Mouse (Mus musculus) urinary bladder, adult 18-20 months (tissue): ENCODE results near the gene Kcnj14.

Experiments
- DNase-seq, 2 experiments: peaks; one replicate each; pipeline ENCODE4 v3.0.0; 2022; ENCODE audit warnings: low spot score in 2 of 2, mixed read lengths in 2 of 2

The Kcnj14 gene

DNA sequence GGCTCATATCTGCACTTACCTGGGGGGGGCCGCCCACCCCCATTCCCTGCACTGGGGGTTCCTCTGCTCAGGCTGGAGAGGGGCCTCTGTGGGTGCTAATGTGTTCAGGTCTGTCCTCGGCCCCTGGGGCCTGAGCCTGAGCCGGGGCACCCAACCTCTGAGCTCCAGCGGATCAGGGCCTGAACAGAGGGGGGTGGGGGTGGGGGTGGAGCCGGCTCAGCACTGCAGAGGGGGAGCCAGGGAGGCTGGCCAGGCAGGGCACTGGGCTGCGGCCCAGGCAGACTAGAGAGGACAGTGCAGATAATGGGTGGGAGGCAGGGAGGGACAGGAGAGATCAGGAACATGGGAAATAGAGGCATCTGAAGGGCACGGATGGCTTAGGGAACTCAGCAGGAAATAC lies at the start of gene Kcnj14:
TSS of gene Kcnj14 (minus strand) at position 185 of the 400 bp plus-strand sequence.
- DNase-seq: no peak

DNA sequence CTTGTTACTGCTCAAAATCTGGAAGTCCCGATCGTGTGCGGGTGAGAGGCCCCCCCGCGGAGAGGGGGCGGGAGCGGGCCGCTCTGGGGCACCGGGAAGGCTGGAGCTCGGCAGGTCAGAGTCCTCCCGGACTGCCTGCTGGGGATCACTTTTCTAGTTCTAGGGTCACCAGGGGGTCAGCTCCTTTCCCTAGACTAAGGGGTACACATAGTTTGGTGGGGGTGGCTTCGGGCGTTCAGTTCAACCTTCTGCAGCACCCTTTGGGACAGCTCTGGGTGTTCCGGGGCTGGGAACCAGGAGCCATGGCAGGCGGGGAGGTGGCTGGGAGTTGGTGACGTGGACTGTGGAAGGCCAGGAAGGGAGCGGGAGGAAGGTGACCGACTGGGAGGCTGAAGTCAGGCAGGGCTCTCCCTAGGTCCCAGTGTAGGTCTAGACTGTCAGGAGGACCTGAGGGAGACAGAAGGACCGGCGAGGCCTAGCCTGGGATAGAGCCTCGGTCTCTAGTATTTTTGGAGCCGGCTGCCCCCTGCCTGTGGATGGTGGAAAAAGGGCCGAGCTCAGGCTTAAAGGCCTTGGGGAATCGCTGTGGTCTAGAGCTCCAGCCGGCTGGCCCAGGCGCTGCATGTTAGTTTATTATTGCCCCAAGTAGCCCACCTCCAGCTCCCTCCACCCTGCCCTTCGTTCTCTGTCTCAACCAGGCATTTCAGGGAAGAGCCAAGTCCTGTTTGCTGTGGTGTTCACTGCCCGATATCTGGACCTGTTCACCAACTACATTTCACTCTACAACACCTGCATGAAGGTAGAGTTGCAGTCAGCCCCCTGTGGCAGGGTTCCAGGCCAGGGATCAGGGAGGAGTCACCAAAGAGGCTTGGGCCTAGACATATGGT lies 48.7 kb upstream of the Kcnj14 start:
- peak; percentile 50 to 77 for DNase-seq

DNA sequence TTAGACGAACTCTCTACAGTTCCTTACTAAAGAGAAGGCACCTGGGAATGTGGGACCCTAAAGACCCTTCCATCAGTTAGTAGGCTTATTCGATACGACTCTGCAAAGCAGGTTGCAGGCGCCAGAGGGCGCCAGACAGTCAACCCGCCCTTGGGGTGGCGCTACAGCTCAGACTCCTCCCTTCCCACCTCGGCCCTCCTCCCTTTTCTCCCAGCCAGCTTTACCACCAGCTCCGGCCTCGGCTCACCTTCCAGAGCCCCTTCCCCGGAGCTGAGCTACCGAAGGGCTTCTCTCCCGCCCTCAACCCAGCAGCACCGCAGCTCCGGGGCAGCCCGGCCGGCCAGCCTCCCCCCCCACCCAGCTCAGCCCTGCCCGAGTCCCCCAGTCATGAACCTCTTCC lies 48.0 kb upstream of the Kcnj14 start, which contains the start of gene Kdelr1:
TSS of gene Kdelr1 (plus strand) at position 149 of the 400 bp plus-strand sequence.
- peak; percentile 78 to 80 for DNase-seq

DNA sequence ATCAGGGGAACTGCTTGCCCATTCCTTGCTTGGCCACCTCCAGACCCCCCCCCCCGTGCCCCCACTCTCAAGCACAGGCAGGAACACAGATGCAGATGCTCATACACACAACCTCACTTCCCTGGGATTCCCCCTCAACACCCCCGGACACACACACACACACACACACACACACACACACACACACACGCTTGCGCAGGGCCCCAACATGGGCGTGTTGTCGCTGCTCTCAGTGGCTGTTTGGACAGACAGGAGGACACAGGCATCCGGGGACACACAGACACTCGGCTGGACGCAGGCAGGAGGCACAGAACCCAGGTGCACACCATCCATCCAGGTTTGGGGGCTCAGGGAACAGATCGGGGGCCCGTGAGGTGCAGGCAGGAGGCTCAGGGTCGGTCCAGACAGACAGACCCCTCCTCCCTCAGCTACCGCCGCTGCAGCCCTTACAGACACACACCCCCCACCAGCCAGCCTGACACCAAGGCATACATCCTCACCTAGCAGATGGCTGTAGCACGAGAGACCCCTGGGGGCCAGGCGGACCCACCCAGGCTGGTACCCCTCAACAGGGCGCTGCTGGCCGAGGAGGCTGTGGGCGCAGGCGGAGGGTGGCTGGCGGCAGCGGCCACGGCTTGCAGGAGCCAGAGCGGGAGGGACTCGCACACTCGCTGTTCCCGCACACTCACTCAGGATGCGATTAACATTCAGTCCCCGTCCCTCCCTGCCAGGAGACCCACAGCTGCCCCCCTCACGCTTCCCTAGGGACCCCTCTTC lies 45.9 kb upstream of the Kcnj14 start:
- no peak for DNase-seq

DNA sequence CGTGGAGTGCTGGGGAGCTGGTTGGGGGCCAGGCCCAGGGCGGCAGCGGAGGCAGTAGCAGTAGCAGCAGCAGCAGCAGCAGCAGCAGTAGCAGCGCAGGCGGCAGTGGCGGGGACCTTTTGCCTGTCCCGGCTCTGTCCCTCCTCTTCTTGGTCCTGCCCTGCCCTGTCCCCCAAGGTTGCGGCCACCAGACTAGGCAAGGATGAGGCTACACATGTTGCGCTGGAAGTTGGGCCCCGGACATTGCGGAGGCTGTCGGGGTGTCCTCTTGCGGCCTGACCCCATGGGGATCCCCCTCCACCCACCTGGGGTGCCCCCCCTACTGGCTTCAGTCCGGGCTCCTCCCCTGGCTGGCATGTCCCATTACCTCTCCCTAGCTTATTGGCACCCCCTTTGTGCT lies 45.2 kb upstream of the Kcnj14 start:
- DNase-seq: no peak

DNA sequence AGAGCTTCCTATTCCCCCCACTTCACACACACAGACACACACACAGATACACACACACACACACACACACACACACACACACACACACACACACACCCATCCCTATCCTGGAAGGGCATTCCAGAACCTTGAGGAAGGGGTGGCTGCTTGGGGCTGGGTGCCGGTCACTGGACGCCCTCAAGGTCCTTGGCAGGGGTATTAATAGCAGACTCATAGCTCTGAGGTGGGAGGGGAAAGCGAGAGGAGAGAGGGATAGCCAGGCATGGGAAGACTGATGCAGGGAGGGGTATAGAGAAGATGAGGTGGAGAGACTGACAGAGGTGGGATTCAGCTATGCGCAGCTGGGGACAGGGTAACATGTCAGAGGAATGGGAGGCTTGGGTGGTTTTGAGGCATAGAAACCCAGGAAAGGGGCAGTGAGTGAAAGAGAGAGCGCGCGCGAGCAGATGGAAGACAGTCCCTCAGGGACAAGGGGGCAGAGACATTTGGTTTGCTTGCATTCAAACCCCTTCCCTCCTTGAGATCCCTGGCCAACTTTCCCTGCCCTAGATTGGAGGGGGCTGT lies 44.6 kb upstream of the Kcnj14 start:
- no peak for DNase-seq

DNA sequence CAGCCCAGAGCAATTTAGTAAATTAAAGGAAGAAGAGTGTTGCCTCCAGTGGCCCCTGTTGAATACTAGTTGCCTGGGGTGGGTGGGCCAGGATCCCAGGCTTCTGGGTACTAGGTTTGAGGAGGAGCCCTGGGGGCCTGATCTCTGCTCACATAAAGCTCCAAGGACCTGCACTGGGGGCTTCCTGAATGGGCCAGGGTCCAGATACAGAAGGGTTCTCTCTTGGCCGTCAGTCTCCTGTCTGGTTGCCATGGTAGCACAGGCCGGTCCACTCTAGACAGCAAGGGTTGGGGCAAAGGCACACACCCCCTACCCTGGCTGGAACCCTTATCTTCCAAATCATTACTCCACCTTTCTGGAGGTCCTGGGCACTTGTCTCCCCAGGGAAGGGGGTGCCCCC lies 43.3 kb upstream of the Kcnj14 start:
- no peak for DNase-seq

DNA sequence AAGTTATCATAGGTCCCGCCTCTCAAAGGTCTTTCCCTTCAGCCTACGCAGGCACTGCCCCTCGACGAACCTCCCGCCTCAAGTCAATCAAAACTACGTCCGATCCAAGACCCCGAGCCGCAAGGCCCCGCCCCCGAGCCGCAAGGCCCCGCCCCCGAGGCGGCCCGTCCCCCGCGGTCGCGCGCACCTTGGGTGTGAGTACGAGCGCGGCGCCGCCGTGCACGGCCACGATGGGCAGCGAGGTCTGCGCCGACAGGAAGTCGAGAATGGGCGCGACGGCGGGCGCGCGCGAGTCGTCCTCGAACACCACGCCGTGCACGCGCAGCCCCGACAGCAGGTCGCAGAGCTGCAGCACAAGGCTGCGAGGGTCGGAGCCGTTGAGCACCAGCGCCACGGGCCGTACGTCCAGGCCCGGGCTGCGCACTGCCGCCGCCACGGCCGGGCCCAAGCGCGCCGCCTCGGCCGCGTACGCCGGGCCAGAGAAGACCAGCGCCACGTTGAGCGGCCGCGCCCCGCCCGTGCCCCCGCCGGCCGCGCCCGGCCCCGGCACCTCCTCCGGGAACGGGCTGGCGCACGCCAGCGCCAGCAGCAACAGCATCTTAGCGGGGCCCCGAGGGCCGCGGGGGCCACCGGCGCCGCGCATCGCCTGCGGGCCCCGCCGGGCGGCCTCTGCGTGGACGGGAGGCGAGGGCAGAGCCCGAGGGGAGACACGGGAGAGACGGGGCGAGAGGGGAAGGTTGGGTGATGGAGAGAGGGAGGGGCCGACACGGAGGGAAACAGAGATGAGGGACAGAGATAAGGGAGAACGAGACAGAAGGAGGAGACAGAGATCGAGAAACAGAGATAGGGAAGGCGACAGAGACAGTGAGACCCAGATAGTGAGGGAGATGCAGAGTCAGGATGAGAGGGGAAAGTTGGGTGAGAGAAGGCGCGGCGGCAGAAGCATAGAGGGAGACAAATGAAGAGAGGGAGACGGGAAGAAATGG lies 41.6 kb upstream of the Kcnj14 start:
- DNase-seq: peak; percentile 88 to 89

DNA sequence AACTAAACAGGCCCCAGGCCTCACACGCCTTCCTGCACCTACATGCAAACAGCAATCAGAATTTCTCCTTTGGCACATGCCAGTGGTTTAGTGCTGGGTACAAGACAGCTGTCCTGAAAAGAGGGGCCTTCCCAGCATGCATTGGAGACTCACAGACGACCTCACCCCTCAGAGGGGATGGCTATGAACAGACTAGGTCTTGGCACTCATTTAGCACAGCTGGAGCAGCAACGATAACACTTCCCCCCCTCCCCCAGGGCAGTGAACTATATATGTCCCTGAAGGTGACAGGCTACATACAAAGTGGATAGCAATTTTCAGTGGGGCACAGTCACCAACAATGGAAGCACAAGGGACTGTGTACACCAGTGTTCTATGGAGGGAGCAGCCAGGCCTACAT lies 39.9 kb upstream of the Kcnj14 start:
- no peak for DNase-seq

DNA sequence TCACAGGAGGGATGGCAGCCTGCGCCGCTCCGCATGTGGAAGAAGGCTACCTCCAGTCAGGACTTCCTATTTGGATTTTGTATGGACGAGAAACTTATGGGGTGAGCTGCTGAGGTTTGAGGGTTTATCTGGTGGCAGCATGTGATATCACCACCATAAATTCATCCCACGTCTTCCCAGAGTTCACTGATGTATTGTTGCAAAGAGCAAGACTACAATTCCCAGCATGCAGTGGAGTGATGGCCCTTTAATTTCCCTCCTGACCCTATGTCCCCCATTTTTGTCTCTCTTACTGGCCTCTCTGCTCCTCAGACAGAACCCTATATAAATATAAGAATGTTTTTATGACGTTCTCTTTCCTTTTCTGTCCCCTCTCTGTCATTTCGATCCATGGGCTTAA lies 38.2 kb upstream of the Kcnj14 start:
- no peak for DNase-seq

DNA sequence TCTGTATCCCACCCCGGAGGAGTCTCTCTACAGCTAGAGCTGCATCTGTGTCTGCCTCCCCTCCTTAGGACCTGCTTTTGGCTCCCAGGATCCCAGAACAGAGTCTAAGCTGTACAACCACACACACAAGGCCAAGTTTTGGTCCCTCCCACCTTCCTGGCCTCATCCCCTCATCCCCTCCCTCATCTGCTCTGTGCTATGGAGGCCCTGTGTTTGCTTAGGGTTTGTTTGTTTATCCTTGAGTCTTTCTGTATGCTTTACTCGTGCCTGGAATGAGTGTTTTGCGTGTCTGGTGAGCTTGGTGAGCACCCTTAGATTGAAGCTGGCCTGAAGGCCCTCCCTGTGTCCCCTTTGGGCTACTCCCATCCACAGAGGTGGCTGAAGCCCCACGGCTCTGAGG lies 34.4 kb upstream of the Kcnj14 start:
- DNase-seq: no peak

DNA sequence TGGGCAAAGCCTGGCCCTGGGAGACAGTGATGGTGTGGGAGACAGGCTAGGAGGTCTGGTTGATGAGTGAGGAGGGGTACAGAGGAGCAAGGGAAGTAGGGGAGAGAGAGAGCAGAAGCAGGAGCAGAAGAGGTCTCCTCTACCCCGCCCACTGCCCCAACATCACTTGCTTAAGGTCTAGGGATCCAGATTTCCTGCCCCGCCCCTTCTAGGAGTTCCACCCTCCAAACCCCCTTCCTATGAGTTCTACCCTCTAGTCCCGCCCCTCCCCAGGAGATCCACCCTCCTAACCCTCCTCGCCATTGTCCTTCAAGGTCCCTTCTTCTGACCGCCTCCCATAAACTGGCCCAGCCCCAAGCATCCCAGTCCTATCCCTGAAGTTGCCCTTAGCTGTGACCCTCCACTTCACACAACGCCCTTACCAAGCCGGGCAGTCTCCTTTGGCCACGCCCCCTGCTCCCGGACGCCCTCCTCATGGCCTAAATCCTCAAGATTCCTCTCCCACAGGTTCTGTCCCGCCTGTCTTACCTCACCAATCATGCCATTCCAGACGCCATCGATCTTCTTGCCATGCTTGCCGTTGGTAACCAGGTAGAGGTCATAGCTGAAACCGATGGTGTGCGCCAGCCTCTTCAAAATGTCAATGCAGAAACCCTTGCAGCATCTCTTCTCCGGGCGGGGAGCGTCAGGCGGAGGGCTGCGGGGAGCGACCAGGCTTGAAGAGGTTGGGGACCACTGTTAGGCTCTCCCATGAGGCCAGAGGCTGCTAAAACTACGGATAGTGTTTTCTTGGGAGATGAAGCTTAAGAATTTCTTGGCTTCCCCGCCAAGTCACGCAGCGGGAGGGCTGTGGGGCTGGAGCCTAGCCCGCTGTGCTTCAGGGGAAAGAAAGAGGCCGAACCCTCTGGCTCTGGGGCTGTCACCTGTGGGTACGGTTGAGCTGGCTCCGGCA lies 32.6 kb upstream of the Kcnj14 start:
- no peak for DNase-seq

DNA sequence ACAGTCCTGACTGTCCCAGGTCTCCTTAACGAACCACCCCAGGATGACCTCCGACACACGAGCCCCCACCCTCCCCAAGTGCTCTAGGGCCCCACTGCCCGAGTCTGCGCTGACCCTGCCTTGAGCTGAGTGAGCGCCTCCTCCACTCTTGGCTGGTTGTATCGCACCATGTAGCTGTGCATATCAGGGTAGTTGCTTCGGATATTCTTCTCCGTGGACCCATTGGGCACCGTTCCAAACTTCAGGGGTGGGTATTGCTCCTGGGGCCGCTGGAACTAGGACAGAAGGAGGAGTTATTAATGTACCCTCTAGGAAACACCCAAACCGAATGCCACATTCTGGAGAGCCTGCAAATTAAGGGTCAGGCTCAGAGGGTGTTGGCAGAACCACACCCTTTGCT lies 28.5 kb upstream of the Kcnj14 start:
- DNase-seq: no peak

DNA sequence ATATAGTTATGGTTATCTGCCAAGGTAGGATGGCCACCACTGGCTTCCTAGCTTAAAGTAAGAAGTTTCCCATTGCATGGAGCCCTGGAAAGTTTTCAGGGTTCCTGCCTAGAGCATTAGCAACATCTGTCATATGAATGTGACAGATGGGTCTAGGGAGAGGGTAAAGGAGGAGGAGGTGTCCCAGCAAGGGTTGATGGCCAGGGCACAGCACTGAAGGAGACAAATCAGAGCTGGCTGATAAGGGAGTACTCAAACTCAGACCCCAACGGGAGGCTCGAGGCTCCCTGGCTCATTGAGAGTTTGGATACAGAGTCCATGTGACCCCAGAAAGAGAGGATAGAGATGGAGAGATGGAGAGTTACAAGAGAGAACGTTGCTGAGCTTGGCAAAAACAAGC lies 26.1 kb upstream of the Kcnj14 start:
- DNase-seq: no peak

DNA sequence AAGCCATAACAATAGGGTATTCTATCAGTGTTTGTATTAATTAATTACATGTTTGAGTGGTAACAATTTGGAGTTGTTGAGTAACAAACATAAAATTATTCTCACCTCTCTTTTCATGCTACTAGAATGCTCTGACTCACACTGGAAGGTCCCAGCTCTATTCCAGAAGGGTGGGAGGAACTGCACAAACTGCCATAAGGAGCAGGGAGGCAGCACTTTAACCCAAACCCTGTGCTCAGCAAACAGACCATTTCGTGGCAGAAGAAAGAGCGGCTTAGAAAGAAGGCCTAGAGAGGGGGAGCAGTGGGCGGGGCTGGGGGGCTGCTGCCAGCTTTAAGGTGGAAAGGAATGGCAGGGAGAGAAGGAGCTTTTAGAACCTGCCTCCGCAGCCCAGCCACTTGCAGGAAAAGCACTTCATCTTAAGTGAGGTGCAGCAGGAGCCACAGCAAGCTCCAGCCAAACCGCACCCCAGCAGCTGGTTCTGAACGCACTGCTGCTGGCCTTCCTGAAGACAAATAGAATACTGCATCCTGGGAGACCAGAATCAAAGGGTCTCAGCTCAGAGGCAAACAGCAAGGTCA lies 24.0 kb upstream of the Kcnj14 start:
- DNase-seq: no peak

DNA sequence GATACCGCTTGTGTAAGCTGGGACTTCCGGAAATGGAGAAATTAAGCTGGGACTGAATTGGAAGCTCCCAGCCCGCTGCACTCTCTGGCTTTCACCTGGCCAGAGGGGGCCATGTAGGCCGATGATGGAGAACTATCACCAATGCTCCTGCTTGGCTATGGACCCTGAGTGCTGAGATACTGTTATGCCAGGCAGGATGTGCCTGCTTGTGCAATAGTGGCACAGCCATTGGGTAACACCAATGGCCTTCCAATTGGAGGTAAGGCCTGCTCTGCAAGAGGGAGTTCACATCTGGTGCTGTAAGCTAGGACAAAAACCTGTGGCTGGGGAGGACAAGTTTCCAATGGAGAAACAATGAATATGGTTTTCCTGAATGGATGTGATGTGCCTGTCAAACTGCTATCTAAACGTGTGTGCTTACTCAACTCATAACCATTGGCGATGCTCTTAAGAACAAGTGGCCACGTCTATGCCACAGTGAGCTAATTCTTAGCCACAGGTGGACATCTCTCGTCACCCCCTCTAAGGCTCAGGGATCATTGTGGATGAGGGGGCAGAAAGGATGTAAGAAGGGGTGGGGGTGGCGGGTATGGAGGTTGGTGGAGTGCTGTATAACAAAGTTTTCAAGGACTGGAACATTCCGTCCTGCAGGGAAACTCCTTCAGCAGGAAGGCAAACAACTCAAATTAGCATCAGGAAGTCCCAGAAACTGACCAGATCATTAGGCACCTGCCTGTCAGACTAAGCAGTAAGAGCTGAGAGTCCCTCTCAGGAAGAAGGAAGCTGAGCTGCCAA lies 18.6 kb upstream of the Kcnj14 start:
- no peak for DNase-seq

DNA sequence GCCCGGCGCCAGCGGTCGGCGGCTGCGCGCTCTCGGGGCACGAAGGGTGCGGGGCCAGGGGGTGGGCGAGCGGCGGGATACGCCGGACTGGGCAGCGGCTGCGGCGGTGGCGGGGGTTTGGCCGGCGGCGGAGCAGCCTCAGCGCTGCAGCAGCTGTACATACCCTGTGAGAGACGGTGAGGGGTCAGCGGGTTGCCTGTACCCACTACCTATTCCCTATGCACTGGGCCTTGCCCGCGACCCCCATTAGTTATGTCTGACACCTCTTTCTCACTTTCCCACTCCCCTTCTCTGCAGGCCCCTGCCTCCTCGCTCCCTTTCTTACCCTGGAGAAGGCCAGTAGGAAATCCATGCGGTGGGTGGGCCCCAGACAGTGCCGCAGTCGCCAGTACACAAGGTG lies 9.3 kb upstream of the Kcnj14 start:
- DNase-seq: no peak

DNA sequence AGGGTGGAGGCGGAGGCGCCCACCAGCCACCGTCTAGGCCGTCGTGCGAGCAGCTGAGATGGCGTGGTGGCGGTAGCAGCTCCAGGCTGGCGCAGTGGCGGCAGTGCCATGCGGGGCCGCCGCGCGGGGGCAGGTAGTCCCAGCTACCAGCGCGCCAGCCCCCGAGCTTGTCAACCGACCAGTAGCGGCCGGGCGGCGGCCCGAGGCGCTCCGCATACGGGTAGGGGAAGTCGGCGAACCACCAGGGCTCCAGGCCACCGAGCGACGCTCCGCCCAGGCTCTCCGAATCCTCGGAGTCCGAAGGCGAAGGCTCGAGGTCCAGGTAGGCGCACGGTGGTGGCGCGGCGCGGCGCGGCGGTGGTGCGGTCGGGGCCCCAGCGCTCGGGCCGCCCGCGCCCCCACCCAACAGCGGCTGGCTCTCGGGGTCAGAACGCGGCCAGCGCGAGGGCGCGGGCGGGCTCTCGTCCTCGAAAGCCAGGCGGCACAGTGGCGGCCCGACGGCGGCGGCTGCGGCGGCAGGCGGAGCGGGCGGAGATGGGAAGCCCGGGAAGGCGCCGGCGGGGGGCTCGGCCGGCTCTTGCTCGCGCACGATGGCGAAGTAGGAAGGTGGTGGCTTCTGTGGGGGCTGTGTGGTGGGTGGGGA lies 8.7 kb upstream of the Kcnj14 start:
- DNase-seq: no peak

DNA sequence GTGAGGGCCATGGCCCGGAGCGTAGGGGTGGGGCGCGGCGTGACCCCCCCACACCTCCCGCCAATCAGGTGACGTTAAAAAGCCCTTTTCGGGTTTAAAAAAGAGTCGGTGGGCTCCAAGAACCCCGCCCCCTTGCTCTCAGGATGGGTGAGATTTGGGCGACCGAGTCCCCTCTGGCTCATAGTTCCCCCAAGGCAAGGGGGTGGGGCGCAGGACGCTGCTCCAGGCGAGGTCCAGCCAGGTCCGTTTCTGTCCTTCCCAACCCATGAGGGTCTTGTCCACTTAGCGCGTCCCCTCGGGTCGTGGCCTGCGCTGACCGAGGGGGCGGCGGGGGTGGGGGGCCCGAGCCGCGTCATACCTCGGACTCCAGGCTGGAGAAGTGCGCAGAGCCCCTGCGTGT lies 7.8 kb upstream of the Kcnj14 start:
- no peak for DNase-seq
